Comparison of ENCODE assay signal across 26 mouse cellular contexts in the genomic region with DNA sequence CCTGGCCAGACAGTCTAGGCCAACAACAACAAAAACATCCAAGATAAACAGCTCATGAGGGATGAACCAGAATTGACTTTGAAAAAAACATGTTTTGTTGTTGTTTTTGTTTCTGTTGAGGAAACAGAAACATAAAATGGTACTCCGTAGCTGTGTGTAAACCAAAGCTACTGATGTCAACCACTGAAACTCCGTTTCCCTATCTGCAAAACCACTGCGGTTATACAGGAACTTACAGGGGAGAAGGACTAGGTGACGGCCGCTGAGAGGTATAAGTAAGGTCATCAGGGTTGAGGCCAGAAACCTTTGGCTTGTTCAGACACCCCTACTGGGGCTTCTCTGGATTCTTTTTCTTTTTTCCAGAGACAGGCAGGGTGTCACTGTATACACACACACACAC. TPM values are rescaled to one million over a fixed set of nuclear protein-coding genes. Genes with fewer than 3 reads are reported as not detected.
"Had no signal": no experiment of that assay in that cellular context is flagged by ENCODE, and none has a peak within 500 bp of the region (broad histone marks: within the 10 kb centered on the region; RNA-seq: fewer than 3 reads in every experiment).

No protein-coding gene starts in this region.

- H3K4me3 ChIP-seq: gastrocnemius, adult 2 months; heart, embryonic 10.5 days; heart, embryonic 12.5 days; hindbrain, embryonic 10.5 days; hindbrain, embryonic 12.5 days; kidney, embryonic 15.5 days; limb, embryonic 13.5 days; limb, embryonic 15.5 days; liver, embryonic 12.5 days had no signal

- H3K27ac ChIP-seq: gastrocnemius, adult 2 months; heart, embryonic 10.5 days; hindbrain, embryonic 10.5 days; hindbrain, embryonic 12.5 days; hindbrain, embryonic 14.5 days; kidney, embryonic 15.5 days; kidney, postnatal 0 days; limb, embryonic 13.5 days; limb, embryonic 15.5 days; liver, embryonic 12.5 days; liver, embryonic 14.5 days had no signal

- H3K36me3 ChIP-seq: heart, embryonic 10.5 days; heart, embryonic 12.5 days; hindbrain, embryonic 10.5 days; hindbrain, embryonic 12.5 days; kidney, embryonic 15.5 days; limb, embryonic 13.5 days; limb, embryonic 15.5 days; liver, embryonic 12.5 days had no signal

- H3K4me1 ChIP-seq: hindbrain, embryonic 12.5 days; kidney, embryonic 15.5 days; limb, embryonic 13.5 days; limb, embryonic 15.5 days; liver, embryonic 12.5 days had no signal

- DNase-seq: gastrocnemius, adult 2 months; gastrocnemius, postnatal 10 days; gastrocnemius, postnatal 25 days; heart, adult 18-20 months; heart, postnatal 10 days; heart, postnatal 4 days; kidney, adult 18-20 months; kidney, adult 9 months; kidney, postnatal 14 days; kidney, postnatal 36 days; layer of hippocampus, adult 9-11 months; layer of hippocampus, postnatal 36 days; left cerebral cortex, postnatal 4 days had no signal

RNA-seq across cellular contexts. Expression of a gene that starts 35.9 kb away (rescaled TPM):
- total RNA-seq: gastrocnemius, adult 2 months; gastrocnemius, postnatal 25 days; heart, adult 18-20 months; heart, adult 8-10 months; heart, postnatal 25 days had no signal
